Mouse (Mus musculus) ES-Bruce4 (cell line): ENCODE data around the gene Slit3. TPM values are rescaled to one million over a fixed set of nuclear protein-coding genes. Genes with fewer than 3 reads are reported as not detected.

Experiments
- H3K27ac ChIP-seq: 2 replicates; pipeline ENCODE4 v1.5.1; 2012; ENCODE audit warnings: low read length, inconsistent platforms; ENCODE audit not compliant: insufficient read depth
- H3K27me3 ChIP-seq: 2 replicates; pipeline ENCODE4 v1.6.1; 2012; ENCODE audit warnings: mild to moderate bottlenecking, low read length, inconsistent platforms; ENCODE audit not compliant: control insufficient read depth, poor library complexity, insufficient read depth, severe bottlenecking
- H3K36me3 ChIP-seq: 2 replicates; pipeline ENCODE4 v1.6.1; 2012; ENCODE audit warnings: inconsistent platforms, mild to moderate bottlenecking, low read length, moderate library complexity; ENCODE audit not compliant: control insufficient read depth, poor library complexity, insufficient read depth, severe bottlenecking
- H3K4me1 ChIP-seq: one replicate; pipeline ENCODE4 v1.8.1; 2011; ENCODE audit warnings: low read length; ENCODE audit not compliant: control insufficient read depth, insufficient read depth
- H3K4me3 ChIP-seq: 2 replicates; pipeline ENCODE4 v1.5.1; 2011; ENCODE audit warnings: low read depth, mild to moderate bottlenecking, low read length
- H3K9ac ChIP-seq: 2 replicates; pipeline ENCODE4 v1.6.1; 2012; ENCODE audit warnings: low read depth, mild to moderate bottlenecking, inconsistent platforms; ENCODE audit not compliant: poor library complexity, severe bottlenecking
- H3K9me3 ChIP-seq: replicated peaks from 2 replicates; pipeline ENCODE4 v1.6.1; 2012; ENCODE audit warnings: mild to moderate bottlenecking, low read length, inconsistent platforms; ENCODE audit not compliant: control insufficient read depth, poor library complexity, insufficient read depth, severe bottlenecking
- CTCF ChIP-seq: IDR thresholded peaks from one replicate; pipeline ENCODE4 v1.8.1; 2011; ENCODE audit warnings: low read depth, low read length
- EP300 ChIP-seq: IDR thresholded peaks from 2 replicates; pipeline ENCODE4 v1.6.1; 2011; ENCODE audit warnings: low read depth, low read length; ENCODE audit not compliant: insufficient read depth
- POLR2A ChIP-seq: IDR thresholded peaks from one replicate; pipeline ENCODE4 v1.8.1; 2011; ENCODE audit warnings: low read length; ENCODE audit not compliant: insufficient read depth
- polyA plus RNA-seq: library from polyadenylated mRNA; stranded (reverse); fragments of >200 nt; gene quantifications from 2 replicates; pipeline ENCODE4 v1.2.4, GENCODE M21; 2011; ENCODE audit warnings: low read depth; ENCODE audit not compliant: missing spikeins, insufficient read depth, insufficient read length

Gene Slit3
- polyA plus RNA-seq, 1 experiment = 2.8 TPM

- Histone ChIP-seq H3K4me3 (no peak overlapping the region), H3K36me3 (no peaks in the 10 kb centered on the region), H3K27me3 (no peaks in the 10 kb centered on the region), H3K9me3 (peaks cover 7% of the 10 kb centered on the region; the same call in 1 of the 2 replicates), H3K27ac (no peak overlapping the region), H3K9ac (no peak overlapping the region), H3K4me1 (no peaks in the 10 kb centered on the region)
- TF ChIP-seq EP300 (no peak), POLR2A (no peak), CTCF (no peak)
Observed at GRCm38 (mm10) chr11:35469940-35470339, 348.9 kb downstream of the Slit3 start.

DNA sequence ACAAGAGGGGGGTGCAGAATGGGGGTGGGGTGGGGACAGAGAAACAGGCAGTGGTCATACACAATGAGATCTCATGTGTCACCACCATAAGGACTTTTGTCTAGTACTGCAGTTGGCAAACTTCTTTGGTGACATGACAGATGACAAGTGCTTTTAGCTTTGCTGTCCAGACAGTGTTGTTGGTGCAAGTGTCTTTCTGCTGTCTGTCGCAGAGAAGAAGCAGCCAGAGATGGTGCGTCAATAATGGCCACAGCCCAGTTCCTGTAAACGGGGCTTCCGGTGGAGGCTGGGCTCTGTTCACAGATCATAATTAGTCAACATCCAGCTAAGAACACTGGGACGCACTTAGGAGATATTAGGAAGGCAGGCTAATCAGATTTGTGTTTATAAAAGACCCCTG, 349.8 kb downstream of the Slit3 start:
- Histone ChIP-seq H3K9ac (no peak overlapping the region), H3K4me1 (no peaks in the 10 kb centered on the region), H3K36me3 (no peaks in the 10 kb centered on the region), H3K27ac (no peak overlapping the region), H3K4me3 (no peak overlapping the region), H3K9me3 (peaks cover 7% of the 10 kb centered on the region; the same call in 1 of the 2 replicates), H3K27me3 (no peaks in the 10 kb centered on the region)
- no peak for TF ChIP-seq POLR2A

DNA sequence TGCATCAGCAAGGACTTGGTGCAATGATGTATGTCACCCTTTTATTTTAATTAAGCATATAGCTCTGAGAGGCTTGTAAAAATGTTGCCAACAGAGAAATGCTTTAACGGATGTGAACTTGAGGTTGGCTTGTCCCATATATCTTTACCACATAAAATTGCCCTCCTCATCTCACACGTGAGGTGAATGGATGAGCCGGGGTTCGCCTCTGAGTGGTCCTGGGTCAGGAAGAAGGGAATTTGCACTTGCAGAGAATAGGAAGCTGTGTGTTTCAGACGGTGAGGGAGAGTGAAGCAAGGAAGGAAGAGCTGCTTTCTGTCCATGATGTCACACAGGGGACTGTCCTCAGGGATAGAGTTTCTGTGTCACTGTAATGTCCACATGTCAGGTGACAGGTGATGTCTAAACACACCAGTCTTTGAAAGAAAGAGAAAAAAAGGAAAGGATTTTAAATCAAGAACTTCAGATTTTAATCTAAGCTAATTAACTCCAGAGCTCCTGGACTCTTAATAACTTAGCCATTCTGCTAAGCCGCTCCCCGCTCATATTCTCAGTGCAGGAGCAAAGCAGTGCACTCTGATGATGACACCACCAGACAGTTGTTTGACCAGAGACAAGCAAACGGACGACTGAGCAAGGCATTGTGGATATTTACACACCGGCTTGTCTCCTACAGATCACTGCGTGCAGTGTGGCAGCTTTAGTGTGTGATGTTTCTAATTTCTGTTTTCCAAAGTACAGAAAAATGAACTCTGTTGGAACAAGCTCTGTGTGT, 352.0 kb downstream of the Slit3 start:
- Histone ChIP-seq H3K36me3 (no peaks in the 10 kb centered on the region), H3K9ac (no peak overlapping the region), H3K4me1 (no peaks in the 10 kb centered on the region), H3K27ac (no peak overlapping the region), H3K9me3 (no peaks in the 10 kb centered on the region), H3K27me3 (no peaks in the 10 kb centered on the region), H3K4me3 (no peak overlapping the region)
- no peak for TF ChIP-seq EP300
- no peak for TF ChIP-seq POLR2A
- TF ChIP-seq CTCF = no peak

DNA sequence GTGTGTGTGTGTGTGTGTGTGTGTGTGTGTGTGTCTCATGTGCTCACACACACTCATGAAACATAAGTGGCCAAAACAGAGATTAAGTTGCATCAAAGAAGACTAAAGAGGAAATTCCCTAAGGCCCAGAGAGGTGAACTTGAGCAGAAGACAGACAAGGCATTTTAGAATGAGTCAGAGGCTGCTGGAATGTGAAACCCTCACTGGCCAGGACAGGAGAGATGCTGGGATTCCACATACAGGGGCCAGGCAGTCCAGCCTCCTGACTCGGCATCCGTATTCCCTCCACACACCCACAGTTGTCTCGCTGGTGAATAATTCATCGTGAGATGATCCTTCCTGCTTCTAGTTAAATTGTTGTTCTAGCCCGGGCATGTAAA, 352.6 kb downstream of the Slit3 start:
- H3K27ac ChIP-seq = no peak overlapping the region

DNA sequence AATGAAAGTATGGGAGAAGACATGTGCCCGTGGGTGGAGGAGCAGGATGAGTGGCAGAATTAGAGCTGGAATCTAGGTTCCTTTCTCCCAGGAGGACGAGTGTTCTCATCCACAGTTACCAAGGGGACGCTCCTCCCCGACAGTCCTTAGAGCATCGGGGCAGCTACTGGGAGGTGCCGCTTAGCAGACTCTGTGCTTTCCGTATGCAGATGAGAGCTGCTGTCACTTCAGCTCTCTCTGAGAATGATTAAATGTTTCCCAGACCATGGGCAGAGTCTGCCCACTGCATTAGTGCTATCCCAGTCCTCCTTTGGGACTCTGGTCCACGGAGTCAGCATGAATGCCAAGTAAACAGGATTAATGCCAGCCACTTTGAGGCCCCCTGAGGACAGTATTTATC, 359.1 kb downstream of the Slit3 start:
- no peak overlapping the region for H3K4me3 ChIP-seq
- no peaks in the 10 kb centered on the region for H3K27me3 ChIP-seq
- TF ChIP-seq EP300 = no peak
- H3K27ac ChIP-seq = no peak overlapping the region
- H3K9ac ChIP-seq = no peak overlapping the region
- no peaks in the 10 kb centered on the region for H3K36me3 ChIP-seq
- 0 out of 2 replicates have a peak, but pooled peaks cover 3% of the 10 kb centered on the region for H3K9me3 ChIP-seq
- H3K4me1 ChIP-seq = no peaks in the 10 kb centered on the region

More for the DNA sequence above, 352.6 kb downstream of the Slit3 start:
- Histone ChIP-seq H3K9ac (no peak overlapping the region), H3K9me3 (0 out of 2 replicates have a peak, but pooled peaks cover under 1% of the 10 kb centered on the region), H3K4me3 (no peak overlapping the region), H3K4me1 (no peaks in the 10 kb centered on the region), H3K27me3 (no peaks in the 10 kb centered on the region), H3K36me3 (no peaks in the 10 kb centered on the region)
- TF ChIP-seq CTCF (no peak), POLR2A (no peak), EP300 (no peak)

GRCm38 (mm10) chr11:35481611-35482363, 360.8 kb downstream of the Slit3 start:
- no peaks in the 10 kb centered on the region for H3K4me1 ChIP-seq
- H3K36me3 ChIP-seq = no peaks in the 10 kb centered on the region
- TF ChIP-seq POLR2A = no peak
- TF ChIP-seq CTCF = no peak
- no peak for TF ChIP-seq EP300
- H3K9ac ChIP-seq = no peak overlapping the region
- H3K4me3 ChIP-seq = no peak overlapping the region
- H3K9me3 ChIP-seq = 0 out of 2 replicates have a peak, but pooled peaks cover 3% of the 10 kb centered on the region
- no peak overlapping the region for H3K27ac ChIP-seq
- no peaks in the 10 kb centered on the region for H3K27me3 ChIP-seq
